Mouse (Mus musculus): ENCODE results near the gene Wdr95. TPM values are rescaled to one million over a fixed set of nuclear protein-coding genes. Genes with fewer than 3 reads are reported as not detected.

Gene Wdr95
- total RNA-seq (2021), result 0.34 TPM in 1 of 2 replicates, not detected in the other
- long read RNA-seq, experiment 1, result 0 reads
- long read RNA-seq, experiment 2, result 0 reads

DNA sequence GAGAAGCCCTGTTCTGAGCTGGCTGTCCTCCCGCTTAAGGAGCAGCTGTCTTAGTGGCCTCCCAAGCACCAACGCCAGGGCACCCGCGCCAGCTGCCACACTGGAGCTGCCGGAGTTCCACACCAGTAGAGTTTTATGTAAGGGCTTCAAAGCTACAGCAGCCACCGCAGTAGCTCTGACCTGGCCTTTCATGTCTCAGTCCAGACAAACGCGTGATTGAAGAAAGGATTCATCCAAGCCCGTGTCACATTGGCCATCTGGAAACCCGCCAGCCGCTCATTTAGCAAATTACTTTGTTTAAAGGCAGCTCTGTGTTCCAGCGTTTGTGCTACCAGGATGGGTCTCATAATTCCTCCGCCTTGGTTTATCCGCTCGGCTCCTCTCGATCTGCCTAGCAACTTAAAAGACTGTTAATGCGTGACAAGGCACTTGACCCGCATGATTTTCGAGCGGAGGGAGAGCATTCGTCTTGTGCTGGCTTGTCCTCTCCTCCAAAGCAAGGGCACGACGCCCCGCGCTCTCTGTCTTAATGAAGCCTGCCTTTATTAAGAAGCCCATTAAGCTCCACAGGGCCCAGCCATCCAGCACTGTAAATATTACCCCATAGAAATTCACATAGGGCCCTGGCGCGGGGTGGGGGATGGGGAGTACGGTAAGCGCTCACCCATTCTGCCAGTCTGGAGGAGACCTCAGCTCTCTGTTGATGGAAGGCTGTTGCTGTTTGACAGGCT, at the start of gene Wdr95:
Gene Wdr95 (plus strand): TSS at position 681 of the 731 bp plus-strand sequence.
- peak; percentile 47 for DNase-seq

DNA sequence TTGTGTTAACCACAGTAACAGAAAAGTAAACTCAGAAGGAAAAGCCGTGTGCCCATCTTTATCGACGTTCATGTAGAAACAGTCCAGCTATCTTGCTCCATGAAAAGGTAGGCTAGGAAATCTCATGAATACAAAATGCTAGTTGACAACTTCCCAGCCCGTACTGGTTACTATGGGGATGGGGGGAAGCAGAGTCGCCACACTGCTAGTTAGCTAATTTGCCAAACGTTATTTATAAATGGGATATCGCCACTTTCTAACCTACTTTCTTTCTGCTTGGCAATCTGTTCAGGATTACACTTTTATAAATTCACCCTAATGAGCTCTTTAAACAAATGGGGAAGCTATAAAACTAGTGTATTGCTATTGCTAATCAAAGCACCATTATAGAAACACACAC, 46.6 kb upstream of the Wdr95 start:
- no peak for DNase-seq

DNA sequence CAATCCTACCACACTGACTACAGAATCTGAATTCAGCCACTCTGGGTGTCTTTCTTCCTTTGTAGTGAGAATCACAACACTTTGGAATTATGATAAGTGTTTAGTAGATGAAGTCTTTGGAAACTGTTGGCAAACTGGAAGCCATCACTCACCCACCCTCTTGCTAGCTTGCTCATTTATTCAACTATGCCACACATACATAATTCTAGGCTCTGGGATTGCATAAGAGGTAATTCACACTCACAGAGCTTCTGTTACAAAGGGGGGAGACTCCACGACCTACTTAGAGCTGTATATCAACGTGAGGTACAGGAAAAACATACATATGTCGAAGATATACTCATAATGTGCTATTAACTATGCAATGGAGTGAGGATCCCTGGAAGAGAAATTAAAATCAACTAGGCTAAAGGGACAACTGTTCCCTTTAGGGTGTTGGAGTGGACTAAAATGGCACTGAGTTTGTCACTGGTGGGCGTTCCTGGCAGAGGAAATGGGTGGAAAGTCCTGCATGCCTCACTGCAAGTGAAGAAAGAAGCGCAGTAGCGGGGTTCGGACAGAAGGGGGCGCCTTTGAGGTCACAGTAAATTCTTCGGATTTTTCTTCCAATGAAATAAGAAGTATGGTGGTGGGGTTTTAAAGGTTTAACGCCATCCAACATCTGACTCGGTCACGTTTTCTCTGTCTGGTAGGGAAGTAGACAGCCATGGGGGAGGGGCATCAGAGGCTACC, 45.0 kb upstream of the Wdr95 start:
- peak; percentile 19 for DNase-seq

DNA sequence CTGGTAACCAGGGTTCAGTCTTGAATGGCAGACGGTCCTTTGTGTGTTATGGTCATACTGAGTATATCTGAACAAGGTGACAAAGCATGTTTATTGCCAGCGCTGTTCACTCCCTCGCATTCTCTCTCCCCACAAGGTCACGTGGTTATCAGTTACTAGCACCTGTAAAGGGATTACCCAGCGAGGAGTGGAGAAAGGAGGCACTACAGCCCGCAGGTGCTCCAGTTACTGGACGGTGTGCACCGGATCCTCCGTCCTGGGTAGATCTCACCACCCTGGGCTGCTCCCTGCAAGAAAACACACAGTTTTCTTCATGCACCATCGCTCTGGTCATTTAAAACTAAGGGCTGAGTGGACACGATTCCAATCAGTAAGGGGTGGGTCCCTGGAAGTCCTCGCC, 44.2 kb upstream of the Wdr95 start:
- no peak for DNase-seq

DNA sequence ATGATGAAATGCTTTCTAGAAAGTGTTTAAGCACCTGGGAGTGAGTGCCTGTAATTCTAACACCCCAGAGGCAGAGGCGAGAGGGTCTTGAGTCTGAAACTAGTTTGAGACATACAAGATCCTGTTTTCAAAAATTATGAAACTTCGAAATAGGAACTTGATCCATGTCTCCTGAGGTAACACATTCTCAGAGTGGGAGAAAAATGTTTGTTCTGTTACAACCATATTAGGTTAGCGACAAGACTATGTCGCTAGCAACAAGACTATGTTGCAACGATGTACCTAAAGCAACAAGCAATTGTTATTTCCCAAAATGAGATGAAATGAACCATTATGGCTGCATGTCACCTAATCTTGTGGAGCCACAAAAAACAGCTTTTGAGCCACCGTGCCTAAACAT, 43.0 kb upstream of the Wdr95 start:
- no peak for DNase-seq

DNA sequence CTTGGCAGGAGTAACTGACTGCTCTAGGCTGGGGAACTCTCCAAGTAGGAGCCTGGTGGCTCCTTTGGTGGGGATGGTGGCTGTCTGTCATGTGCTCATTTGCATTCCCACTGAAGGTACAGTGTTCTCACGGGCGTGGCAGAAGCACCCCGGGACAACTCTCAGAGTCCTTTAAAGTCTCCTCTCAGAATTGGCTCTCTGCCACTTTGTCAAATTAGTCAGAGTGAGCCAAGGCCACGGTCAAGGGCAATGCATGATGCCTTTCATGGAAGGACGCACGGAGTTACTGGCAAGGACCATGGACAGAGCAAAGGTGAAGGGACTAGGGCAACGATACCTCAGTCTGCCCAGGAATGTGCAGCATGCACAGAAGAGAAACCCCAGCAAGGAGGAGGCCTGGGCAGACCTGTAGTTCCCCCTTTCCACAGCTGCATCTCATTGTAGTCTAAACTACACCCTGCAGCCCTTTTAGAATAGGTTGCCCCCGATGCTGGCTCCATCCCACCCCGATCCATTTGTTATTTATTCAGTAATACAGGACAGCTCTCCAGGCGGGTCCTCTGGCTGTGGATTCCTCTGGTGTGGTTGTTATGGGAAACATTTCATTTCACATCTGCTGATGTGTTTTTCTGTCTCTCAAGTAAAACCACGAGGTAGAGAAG, 40.0 kb upstream of the Wdr95 start:
- peak; percentile 79 for DNase-seq

DNA sequence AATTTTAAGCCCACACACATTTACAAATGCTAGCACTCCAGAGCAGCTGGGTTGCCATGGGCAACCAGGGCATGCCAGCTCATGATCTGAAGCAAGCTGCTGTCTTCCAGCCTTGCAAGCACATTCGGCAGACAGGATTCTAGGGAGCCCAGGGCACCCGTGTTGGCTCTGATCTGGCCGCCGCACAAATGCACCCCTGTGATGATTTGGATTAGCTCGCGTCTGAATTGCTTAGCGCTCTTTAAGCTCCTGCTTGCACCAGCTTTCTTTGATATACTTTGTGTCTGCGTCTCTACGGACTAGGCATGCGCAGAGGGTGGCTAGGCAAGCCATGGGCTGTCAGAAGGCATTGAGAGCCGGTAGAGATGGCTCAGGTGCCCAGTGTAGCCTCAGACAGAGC, 39.3 kb upstream of the Wdr95 start:
- peak; percentile 38 for DNase-seq

DNA sequence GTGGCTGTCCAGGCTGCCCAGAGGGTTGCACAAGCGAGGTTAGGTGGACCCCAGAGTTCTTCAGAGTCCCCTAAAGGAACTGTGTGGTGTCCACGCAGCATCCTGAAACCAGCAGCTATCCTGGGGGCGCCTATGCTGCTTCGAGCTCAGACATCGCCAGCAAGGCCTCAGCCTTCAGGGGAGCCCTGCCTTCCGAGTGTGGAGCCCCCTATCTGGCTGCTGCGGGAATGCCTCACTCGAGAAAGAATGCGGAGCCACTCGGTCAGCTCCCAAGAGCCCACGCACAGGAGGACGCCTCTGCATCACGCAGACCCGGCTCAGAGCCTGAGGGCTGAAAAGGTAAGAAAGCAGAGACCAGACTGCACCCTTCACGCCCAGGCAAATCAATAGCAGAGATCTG, 38.2 kb upstream of the Wdr95 start:
- no peak for DNase-seq

DNA sequence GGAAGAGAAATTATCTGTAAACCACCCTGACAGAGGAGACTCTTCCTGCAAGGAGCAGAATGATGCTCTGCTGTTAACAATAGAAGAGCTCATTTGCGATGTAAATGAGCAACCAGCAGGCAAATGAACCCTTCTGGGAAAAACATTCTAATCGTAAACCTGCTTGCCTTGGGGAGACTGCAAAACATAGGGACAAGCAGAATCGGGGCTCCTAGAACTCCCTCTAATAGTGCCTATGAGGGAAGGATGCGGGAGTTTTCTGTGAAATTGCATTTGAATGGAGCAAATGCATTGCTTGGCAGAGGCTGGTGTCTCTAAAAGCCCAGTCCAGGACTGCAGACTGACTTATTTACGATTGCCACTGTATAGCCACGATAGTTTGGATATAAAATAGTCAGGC, 32.8 kb upstream of the Wdr95 start:
- no peak for DNase-seq

DNA sequence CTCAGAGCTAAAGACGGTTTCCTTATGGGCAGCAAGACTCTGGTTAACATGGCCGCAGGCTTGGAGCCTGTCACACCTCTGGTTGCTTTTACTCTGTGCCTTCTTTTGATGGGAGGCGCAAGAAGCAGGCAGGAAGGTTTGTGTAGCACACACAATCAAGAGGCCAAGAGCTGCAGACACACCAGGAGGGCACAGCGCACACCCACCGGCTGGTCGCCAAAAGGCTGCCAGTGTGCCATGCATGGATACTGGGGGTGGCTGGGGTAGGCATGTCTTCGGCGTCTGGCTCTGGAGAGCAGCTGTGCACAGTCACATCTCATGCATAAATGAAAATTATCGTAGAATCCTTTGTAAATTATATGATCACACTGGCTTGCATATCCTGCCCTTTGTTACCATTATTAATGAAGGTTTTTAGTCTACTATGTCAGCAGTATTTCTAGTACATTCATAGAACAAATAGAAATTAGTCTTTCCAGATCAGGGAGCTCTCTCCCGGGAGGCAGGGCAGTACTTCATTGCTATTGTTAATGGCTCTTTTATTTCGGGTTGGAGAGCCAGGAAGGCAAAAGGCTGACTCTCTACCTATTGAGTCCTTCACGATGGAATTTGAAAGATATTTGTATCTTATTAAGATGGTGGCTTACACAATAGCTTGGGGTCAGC, 31.9 kb upstream of the Wdr95 start:
- DNase-seq, result no peak

DNA sequence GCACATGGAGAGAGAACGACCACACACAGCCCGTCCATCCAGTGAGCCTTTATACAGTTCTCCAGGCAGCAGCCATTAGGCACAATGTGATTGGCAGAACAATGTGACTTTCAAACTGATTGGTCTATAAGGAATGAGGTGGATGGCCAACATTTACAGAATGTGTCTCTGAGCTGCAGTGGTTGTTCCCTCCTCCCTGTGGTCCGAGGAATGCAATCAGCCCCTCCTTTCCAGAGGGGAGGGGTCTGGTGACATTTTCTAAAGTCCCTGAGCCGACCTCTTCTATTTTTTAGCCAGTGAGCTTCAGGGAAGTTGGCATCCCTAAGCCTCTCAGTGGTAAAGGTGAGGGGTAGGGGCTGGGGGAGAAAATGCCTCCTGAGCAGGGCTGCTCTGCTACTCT, 28.5 kb upstream of the Wdr95 start:
- DNase-seq, result no peak

DNA sequence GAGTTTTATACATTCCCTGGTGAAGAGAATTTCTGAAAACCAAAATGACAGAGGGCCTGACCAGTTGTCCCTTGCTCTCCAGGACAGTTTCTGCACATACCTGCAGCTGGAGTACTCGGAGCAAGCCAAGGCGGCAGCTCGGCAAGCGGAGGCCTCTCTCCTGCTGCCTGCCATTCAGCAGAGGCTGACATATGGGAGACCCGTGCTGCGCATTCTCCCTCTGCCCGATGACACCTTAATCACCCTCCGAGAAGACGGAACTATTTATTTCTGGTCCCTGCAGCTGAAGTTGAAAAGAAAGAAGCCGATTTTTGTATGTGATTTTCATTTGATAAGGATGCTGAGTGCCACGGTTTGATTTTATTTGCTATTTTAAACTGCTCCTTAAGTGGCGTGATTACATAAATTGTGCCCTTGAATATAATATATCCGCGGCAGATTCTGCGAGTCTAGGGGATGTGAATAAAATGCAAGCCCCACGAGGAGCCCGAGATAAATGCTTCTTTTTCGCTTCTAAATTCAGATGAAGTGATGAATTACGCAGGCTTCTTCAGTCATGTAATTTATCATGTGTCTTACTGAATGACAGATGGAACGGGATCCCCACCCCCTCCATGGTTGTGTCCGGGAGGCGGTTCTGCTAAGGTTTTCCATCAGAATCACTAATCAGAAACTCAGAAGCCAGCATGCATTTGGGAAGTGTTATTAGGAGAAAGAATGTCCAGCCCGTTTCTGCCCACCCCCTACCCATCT, 24.9 kb upstream of the Wdr95 start:
- no peak for DNase-seq

DNA sequence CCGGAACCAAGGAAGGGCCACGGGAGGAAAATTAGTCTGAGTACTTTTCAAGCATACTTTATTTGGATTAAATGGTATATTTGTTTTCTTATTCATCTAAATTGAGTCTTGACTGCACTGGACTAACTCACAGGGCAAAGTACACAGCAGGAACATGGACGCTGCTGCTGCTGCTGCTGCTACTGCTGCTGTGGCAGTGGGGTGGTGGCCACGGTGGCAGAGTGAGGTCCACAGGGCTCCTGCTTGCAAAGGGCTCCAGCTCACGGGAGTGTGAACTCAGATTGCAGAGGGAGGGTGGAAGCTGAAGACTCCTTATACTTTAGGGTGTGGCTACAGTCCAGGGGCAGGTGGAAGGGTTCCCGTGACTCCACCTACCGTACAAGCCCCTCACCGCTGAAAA, 23.5 kb upstream of the Wdr95 start:
- DNase-seq, result no peak

DNA sequence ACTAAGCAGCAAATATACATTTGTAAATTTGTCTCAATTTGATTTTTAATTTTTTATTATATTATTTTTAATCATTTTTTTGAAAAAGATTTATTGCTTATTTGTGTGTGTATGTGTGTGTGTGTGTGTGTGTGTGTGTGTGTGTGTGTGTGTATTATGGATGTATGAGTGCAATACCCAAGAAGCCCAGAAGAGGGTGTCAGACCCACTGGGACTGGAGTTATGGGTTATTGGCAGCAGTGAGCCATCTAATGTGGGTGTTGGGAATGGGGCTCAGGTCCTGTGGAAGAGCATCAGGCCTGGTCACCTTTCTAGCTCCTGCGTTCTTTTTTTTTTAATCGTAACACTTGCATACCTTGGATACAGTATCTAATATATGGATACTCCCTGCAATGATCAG, 22.4 kb upstream of the Wdr95 start:
- no peak for DNase-seq

DNA sequence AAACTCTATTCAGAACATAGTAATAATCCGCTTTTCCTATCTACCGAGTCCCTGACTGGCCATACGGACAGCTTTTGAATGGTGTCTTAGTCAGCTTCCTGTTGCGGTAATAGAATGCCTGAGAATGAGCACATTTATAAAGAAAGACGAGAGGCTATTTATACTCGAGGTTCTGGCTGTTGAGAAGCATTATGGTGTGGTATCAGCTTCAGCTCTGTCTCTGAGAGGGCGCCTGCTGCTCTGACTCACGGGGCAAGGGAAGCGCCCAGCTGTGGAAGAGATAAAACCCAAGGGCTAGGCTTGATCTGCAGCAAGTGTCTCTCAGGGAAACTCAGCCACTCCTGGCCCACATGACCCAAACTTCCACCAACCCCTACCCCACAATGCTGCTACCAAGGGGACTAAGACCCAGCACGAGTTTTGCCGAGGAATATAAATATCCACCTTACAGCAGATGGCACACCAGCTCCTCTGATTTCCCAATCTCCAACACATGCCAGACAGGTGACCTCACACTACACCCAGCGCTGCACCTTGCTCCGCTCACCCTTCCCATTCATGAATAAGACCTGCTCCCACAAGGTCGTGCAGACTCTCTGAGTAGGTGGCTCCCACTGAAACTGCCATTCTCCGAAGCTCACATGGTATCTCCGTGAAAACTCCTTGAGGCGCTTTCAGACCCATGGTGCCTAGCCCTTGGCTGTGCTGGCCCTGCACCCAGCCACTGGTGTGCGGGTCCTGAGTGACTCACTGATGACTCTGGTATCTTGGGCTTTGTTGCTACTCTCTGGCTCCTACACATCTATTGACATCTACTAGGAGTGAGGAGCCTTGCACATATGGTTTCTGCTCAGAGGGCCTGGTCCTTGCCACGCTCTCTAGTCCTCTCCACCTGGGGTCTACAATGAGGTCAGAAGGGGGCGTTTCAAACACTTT, 20.1 kb upstream of the Wdr95 start:
- DNase-seq, result no peak

DNA sequence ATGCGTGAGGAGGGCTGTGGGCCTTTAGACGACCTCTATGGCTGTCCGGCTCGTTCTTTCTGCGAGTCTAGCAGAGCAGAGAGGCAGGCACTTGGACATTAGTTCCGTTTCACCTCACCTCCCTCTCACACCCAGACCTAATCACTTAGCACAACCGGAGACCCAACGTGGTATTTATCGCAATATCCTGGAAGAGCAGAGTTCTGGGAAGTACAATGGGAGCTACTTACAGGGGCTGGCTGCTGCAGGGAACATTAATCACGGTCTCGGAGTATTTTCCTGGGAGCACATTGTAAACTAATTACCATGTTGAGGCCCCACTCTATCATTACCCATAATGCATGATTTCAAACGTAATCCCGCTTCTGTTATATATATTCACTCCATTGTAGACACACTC, 18.2 kb upstream of the Wdr95 start:
- no peak for DNase-seq

DNA sequence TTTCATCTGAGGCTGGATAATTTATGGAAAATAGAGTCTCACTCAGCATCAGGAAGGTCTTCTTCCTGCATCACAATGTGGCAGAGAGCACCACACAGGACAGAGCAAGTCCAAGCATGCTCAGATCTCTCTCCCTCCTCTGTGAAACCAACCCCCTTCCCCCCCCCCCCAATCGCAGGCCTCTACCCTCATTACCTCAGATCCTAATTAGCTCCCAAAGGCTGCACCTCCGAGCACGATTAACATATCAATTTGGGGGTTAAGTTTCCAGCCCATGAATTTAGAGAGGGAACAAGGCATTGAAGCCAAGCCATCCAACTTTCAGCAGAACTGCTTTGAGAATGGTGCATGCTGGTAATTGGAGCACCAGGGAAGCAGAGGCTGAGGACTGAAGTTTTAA, 15.8 kb upstream of the Wdr95 start:
- DNase-seq, result no peak

DNA sequence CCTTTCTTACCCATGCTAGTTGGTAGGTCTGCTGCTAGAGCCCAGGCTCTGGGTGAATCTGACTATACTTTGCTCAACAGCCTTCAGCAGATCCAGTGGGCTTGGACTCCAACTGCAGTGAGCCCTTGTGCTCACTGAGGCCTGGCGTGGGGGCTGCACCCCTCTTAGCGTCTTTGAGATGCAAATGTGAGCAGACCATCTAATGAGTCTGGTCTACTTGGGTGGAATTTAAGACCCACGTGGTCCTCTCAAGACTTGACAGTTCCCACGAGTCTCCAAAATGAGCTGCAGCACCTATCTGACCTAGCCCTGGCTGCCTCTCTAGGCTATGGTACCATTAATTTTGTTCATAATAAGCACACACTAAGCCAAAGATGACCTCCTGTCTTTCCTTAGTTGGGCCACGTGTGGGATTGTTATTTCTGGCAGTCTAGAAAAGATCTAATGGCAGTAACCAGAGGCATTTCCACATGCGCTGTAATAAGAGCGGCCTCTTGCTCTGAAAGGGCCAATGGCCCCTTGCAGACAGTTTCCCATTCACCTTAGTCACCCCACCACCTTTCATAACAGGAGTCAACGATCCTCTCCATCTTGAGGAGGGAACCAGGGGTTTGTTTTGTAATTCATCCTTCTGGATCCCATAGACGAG, 14.9 kb upstream of the Wdr95 start:
- DNase-seq, result no peak

DNA sequence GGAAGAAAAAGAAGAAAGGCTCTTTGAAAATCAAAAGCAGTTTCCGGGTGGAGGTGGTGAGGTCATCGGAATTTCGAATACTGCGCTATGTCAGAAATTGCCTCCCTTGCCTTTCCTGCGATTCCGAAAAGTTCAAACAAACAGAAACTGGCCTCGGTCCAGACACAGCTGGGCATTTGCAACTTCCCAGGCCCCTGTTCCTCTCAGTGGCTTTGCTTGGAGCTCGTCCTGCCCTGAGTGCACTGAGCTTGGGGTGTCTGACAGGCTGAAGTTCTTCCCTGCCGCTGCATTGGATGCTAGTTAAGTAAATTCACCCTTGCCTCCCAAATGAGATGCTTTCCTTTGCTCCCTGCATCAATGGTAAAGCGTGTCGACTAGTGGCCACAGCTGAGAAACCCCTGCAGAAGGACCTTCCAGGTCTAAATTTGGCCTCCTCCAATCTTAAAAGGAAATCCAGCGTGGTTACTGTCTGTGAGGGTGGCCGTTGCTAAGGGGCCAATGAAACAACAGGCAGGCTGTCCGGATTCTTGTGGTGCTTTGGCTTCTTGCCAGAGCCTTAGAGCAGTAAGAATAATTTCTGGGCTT, 14.3 kb upstream of the Wdr95 start:
- peak; percentile 61 for DNase-seq

DNA sequence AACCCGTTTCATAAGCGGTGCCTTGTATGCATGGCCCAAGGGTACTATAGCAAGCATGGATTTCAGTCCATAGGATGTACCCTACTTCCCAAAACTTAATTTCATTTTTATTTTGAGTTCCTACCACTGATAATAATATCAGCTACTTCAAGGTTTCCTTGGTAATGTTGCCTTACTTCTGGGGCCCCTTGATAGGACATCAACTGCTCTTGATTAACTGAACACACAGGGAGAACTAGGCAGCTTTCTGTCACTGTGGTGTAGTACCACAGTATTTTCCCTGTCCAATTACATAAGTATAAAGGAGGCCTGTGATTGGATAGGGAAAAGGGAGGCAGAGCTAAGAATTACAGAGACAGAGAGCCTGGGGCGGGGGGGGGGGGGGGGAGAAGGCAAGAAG, 13.6 kb upstream of the Wdr95 start:
- no peak for DNase-seq
